Comparison of ENCODE assay signal across 17 mouse cellular contexts in the genomic region with DNA sequence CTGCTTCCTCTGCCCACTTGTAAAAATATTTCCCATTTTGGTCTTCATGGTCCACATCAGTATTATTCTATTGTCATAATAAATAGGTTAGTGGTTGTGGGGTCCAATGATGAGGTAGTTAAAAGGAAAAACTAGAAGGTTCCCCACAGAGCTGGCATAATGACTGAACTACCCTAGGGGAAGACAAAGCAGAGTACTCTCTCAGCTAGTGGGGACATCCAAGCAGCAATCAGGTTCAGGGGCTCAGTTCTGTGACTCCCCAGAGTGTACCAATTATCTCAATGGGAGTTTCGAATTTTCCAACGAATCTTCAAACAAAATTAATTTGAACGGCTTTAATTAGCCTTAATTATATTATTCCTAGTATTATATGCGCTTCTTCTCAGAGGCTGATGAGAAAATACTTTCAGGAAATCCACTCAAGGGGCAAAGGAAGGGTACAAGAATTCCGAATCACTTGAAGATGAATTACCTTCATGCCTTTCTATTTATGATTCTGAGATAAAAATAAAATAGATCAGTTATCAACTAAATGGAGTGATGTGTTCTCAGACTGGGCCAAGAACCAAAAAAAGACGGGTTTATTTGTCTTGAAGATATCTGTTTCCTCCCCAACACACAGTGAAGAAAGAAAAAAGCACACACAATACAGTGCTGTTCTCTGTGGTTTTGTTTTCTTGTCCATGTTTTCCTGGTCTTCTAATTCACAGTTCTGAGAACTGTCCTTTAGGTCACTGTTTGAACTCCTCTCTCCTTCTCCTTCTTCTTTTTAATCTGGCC.
DNase-seq lines count a peak whose midpoint lies in the region; ATAC-seq and TF ChIP-seq lines count a peak whose summit lies in the region.
"Had no signal": no experiment of that assay in that cellular context is flagged by ENCODE, and none has a peak within 500 bp of the region (broad histone marks: within the 10 kb centered on the region; RNA-seq: fewer than 3 reads in every experiment).

No protein-coding gene starts in this region.

- whole genome bisulfite sequencing in kidney, embryonic 15.5 days, result 50% methylated on average over 6 of the region's 6 CpGs
- 56% methylated on average over 6 of the region's 6 CpGs for WGBS in hindbrain, embryonic 12.5 days
- WGBS in hindbrain, postnatal 0 days, result 40% methylated on average over 6 of the region's 6 CpGs
- WGBS in midbrain, postnatal 0 days, result 40% methylated on average over 6 of the region's 6 CpGs
- 33% methylated on average over 6 of the region's 6 CpGs for WGBS in forebrain, embryonic 16.5 days

- no peaks in the 10 kb centered on the region for H3K36me3 ChIP-seq in kidney, embryonic 15.5 days
- H3K36me3 ChIP-seq in hindbrain, embryonic 12.5 days, result no peaks in the 10 kb centered on the region
- H3K36me3 ChIP-seq in hindbrain, postnatal 0 days (ENCODE audit: insufficient read depth, low read length), result no peaks in the 10 kb centered on the region
- no peaks in the 10 kb centered on the region for H3K36me3 ChIP-seq in midbrain, postnatal 0 days (ENCODE audit: insufficient read depth, low read length)
- no peaks in the 10 kb centered on the region for H3K36me3 ChIP-seq in forebrain, embryonic 16.5 days (ENCODE audit: control insufficient read depth, insufficient read depth)
- H3K36me3 ChIP-seq: embryonic facial prominence, embryonic 12.5 days; stomach, embryonic 15.5 days had no signal

- no peak for TF ChIP-seq CTCF in hindbrain, postnatal 0 days (IDR thresholded peaks at IDR 0.05; ENCODE audit: low read depth)
- TF ChIP-seq CTCF in midbrain, postnatal 0 days (IDR thresholded peaks at IDR 0.05), result no peak

- ATAC-seq in kidney, embryonic 15.5 days (replicated peaks; ENCODE audit: low FRiP score), result no peak
- peak; percentile 32; the same call in 1 of the 2 replicates for ATAC-seq in hindbrain, embryonic 12.5 days (ENCODE audit: low FRiP score)
- ATAC-seq in hindbrain, postnatal 0 days, result no peak
- no peak for ATAC-seq in midbrain, postnatal 0 days (ENCODE audit: low FRiP score)
- no peak for ATAC-seq in forebrain, embryonic 16.5 days
- ATAC-seq: activated CD4-positive, CD25-positive, alpha-beta regulatory T cell, adult 4 months had no signal

- H3K4me1 ChIP-seq in kidney, embryonic 15.5 days, result peaks cover 12% of the 10 kb centered on the region; the same call in 1 of the 2 replicates
- H3K4me1 ChIP-seq in hindbrain, embryonic 12.5 days, result peaks cover 7% of the 10 kb centered on the region; the same call in 1 of the 2 replicates
- H3K4me1 ChIP-seq in hindbrain, postnatal 0 days (ENCODE audit: insufficient read depth, low read length), result 0 out of 2 replicates have a peak, but pooled peaks cover 4% of the 10 kb centered on the region
- H3K4me1 ChIP-seq in midbrain, postnatal 0 days (ENCODE audit: insufficient read depth, low read length), result no peaks in the 10 kb centered on the region
- H3K4me1 ChIP-seq in forebrain, embryonic 16.5 days (replicated peaks; ENCODE audit: control insufficient read depth, insufficient read depth, low read length), result no peaks in the 10 kb centered on the region; the same call in 1 of the 2 replicates
- H3K4me1 ChIP-seq: embryonic facial prominence, embryonic 12.5 days; stomach, embryonic 15.5 days had no signal

- H3K27me3 ChIP-seq in kidney, embryonic 15.5 days, result no peaks in the 10 kb centered on the region
- no peaks in the 10 kb centered on the region for H3K27me3 ChIP-seq in hindbrain, embryonic 12.5 days
- H3K27me3 ChIP-seq in hindbrain, postnatal 0 days (ENCODE audit: insufficient read depth, low read length), result no peaks in the 10 kb centered on the region
- H3K27me3 ChIP-seq in midbrain, postnatal 0 days (ENCODE audit: insufficient read depth, low read length), result no peaks in the 10 kb centered on the region
- no peaks in the 10 kb centered on the region for H3K27me3 ChIP-seq in forebrain, embryonic 16.5 days (replicated peaks; ENCODE audit: control insufficient read depth, insufficient read depth, low read length)
- H3K27me3 ChIP-seq: embryonic facial prominence, embryonic 12.5 days; Patski; stomach, embryonic 15.5 days had no signal

- H3K9ac ChIP-seq in kidney, embryonic 15.5 days, result no peak overlapping the region
- H3K9ac ChIP-seq in hindbrain, embryonic 12.5 days, result no peak overlapping the region
- no peak overlapping the region for H3K9ac ChIP-seq in hindbrain, postnatal 0 days (replicated peaks; ENCODE audit: low read length)
- H3K9ac ChIP-seq in midbrain, postnatal 0 days (replicated peaks; ENCODE audit: low read length, poor library complexity, severe bottlenecking), result no peak overlapping the region
- no peak overlapping the region for H3K9ac ChIP-seq in forebrain, embryonic 16.5 days (replicated peaks; ENCODE audit: low read depth, low read length)
- H3K9ac ChIP-seq: embryonic facial prominence, embryonic 12.5 days; liver, embryonic 14.5 days; stomach, embryonic 15.5 days had no signal

- H3K27ac ChIP-seq in kidney, embryonic 15.5 days, result peak overlapping the region; percentile 30; the same call in 1 of the 2 replicates
- peak overlapping the region; percentile 36 for H3K27ac ChIP-seq in hindbrain, embryonic 12.5 days
- H3K27ac ChIP-seq in hindbrain, postnatal 0 days, result no peak overlapping the region
- no peak overlapping the region for H3K27ac ChIP-seq in midbrain, postnatal 0 days (ENCODE audit: low read depth, low read length)
- no peak overlapping the region for H3K27ac ChIP-seq in forebrain, embryonic 16.5 days (ENCODE audit: low read length)
- H3K27ac ChIP-seq: embryonic facial prominence, embryonic 12.5 days; liver, embryonic 14.5 days; stomach, embryonic 15.5 days had no signal

- H3K4me3 ChIP-seq in kidney, embryonic 15.5 days (replicated peaks), result no peak overlapping the region
- H3K4me3 ChIP-seq in hindbrain, embryonic 12.5 days, result no peak overlapping the region
- no peak overlapping the region for H3K4me3 ChIP-seq in hindbrain, postnatal 0 days (ENCODE audit: low read length)
- H3K4me3 ChIP-seq in midbrain, postnatal 0 days (ENCODE audit: low read depth, low read length), result no peak overlapping the region
- H3K4me3 ChIP-seq in forebrain, embryonic 16.5 days (replicated peaks; ENCODE audit: low read length), result no peak overlapping the region
- H3K4me3 ChIP-seq: embryonic facial prominence, embryonic 12.5 days; myocyte; stomach, embryonic 15.5 days had no signal

- DNase-seq in kidney, adult 18-20 months, result no peak
- DNase-seq in hindbrain, postnatal 0 days (ENCODE audit: low spot score), result peak; percentile 13
- DNase-seq in midbrain, postnatal 0 days (ENCODE audit: low spot score), result peak; percentile 10
- no peak for DNase-seq in left cerebral cortex, postnatal 10 days (ENCODE audit: extremely low spot score in 1 of 2, low spot score in 2 of 2)
- DNase-seq: adrenal gland, postnatal 14 days; cerebellum, adult 18-20 months; gastrocnemius, postnatal 14 days; lung, postnatal 10 days had no signal

- no peaks in the 10 kb centered on the region for H3K9me3 ChIP-seq in kidney, embryonic 15.5 days (replicated peaks)
- H3K9me3 ChIP-seq in hindbrain, embryonic 12.5 days (replicated peaks), result no peaks in the 10 kb centered on the region
- H3K9me3 ChIP-seq in hindbrain, postnatal 0 days (ENCODE audit: low read length), result no peaks in the 10 kb centered on the region
- no peaks in the 10 kb centered on the region for H3K9me3 ChIP-seq in midbrain, postnatal 0 days (ENCODE audit: low read length)
- H3K9me3 ChIP-seq in forebrain, embryonic 16.5 days (ENCODE audit: control insufficient read depth, low read length), result no peaks in the 10 kb centered on the region
- H3K9me3 ChIP-seq: embryonic facial prominence, embryonic 12.5 days; stomach, embryonic 15.5 days had no signal

- intact Hi-C loops in left cerebral cortex, postnatal 10 days (cut with DNase I), result no loop called here

- no peak overlapping the region for H3K4me2 ChIP-seq in kidney, embryonic 15.5 days
- no peak overlapping the region for H3K4me2 ChIP-seq in hindbrain, embryonic 12.5 days (replicated peaks)
- H3K4me2 ChIP-seq in hindbrain, postnatal 0 days (ENCODE audit: low read depth, low read length), result no peak overlapping the region
- H3K4me2 ChIP-seq in midbrain, postnatal 0 days (ENCODE audit: low read depth, low read length, poor library complexity, severe bottlenecking), result no peak overlapping the region
- no peak overlapping the region for H3K4me2 ChIP-seq in forebrain, embryonic 16.5 days (ENCODE audit: low read length)
- H3K4me2 ChIP-seq: embryonic facial prominence, embryonic 12.5 days; stomach, embryonic 15.5 days had no signal

Comparison
In these comparisons a context has a peak if more than half of its experiments do, and no peak if none do; other contexts are left out.
1. H3K27ac ChIP-seq: peak in kidney, embryonic 15.5 days (single experiment) and hindbrain, embryonic 12.5 days (single experiment); none in hindbrain, postnatal 0 days (single experiment), midbrain, postnatal 0 days (single experiment) and forebrain, embryonic 16.5 days (single experiment).
2. DNase-seq: peak in hindbrain, postnatal 0 days (single experiment) and midbrain, postnatal 0 days (single experiment); none in kidney, adult 18-20 months (single experiment) and left cerebral cortex, postnatal 10 days (0 of 2).